Mouse (Mus musculus) heart, postnatal 36 days (tissue): ENCODE measurements around the gene Mcub. TPM values are rescaled to one million over a fixed set of nuclear protein-coding genes. Genes with fewer than 3 reads are reported as not detected.

Experiments
- DNase-seq, 2 experiments: peaks; one replicate each; pipeline ENCODE4 v3.0.0; 2021 to 2022
- intact Hi-C: fragments of 180-260 bp; cut with DNase I; formaldehyde crosslinking; loops from one replicate; pipeline ENCODE4 v1.15.1; 2025
- total RNA-seq, 2 experiments: library from RNA; stranded (reverse); gene quantifications; 2 replicates each; pipeline ENCODE4 v1.2.3; 2021

Gene Mcub
- total RNA-seq, 2 experiments from 2014 or later, result 2.4 to 2.7 TPM

GRCm38 (mm10) chr3:129901271-129901809, 68.7 kb downstream of the Mcub start, which contains the start of gene Casp6:
Gene Casp6 (plus strand): TSS chr3:129901425.
- DNase-seq, result peak; percentile 81 to 83
- intact Hi-C loops, result loop anchor here (5.0 to 10.0 kb wide), 2 partner anchors 161 to 803 kb away; partner anchors contain the start of genes Ostc and Sec24b

GRCm38 (mm10) chr3:129898886-129899285, 71.1 kb downstream of the Mcub start:
- intact Hi-C loops, result no loop called here
- no peak for DNase-seq

GRCm38 (mm10) chr3:129896591-129896990, 73.4 kb downstream of the Mcub start:
- intact Hi-C loops, result no loop called here
- DNase-seq, result no peak

GRCm38 (mm10) chr3:129893143-129893542, 76.9 kb downstream of the Mcub start:
- intact Hi-C loops, result no loop called here

GRCm38 (mm10) chr3:129892003-129892402, 78.0 kb downstream of the Mcub start:
- no peak for DNase-seq
- intact Hi-C loops, result no loop called here

More at GRCm38 (mm10) chr3:129893143-129893542, 76.9 kb downstream of the Mcub start:
- no peak for DNase-seq

- intact Hi-C loops, result no loop called here
Observed at GRCm38 (mm10) chr3:129887779-129888517, 82.1 kb downstream of the Mcub start.

GRCm38 (mm10) chr3:129886430-129886829, 83.6 kb downstream of the Mcub start:
- no peak for DNase-seq
- intact Hi-C loops, result no loop called here

More at GRCm38 (mm10) chr3:129887779-129888517, 82.1 kb downstream of the Mcub start:
- DNase-seq, result no peak

- no peak for DNase-seq
- intact Hi-C loops, result no loop called here
Observed at GRCm38 (mm10) chr3:129885577-129885976, 84.4 kb downstream of the Mcub start.

- intact Hi-C loops, result no loop called here
- no peak for DNase-seq
Observed at GRCm38 (mm10) chr3:129880925-129881593, 88.9 kb downstream of the Mcub start.

- no peak for DNase-seq
- intact Hi-C loops, result loop anchor here (2.0 to 10.0 kb wide), 3 partner anchors 51 to 825 kb away; partner anchors contain the start of genes Ostc and Sec24b
Observed at GRCm38 (mm10) chr3:129879913-129880312, 90.1 kb downstream of the Mcub start.

- DNase-seq, result peak; percentile 31
- intact Hi-C loops, result loop anchor here (2.0 to 10.0 kb wide), 3 partner anchors 50 to 826 kb away; partner anchors contain the start of genes Ostc and Sec24b
Observed at GRCm38 (mm10) chr3:129879131-129879757, 90.8 kb downstream of the Mcub start.

GRCm38 (mm10) chr3:129878405-129879021, 91.5 kb downstream of the Mcub start, which contains the start of gene Pla2g12a:
Gene Pla2g12a (plus strand): TSS chr3:129878606.
- intact Hi-C loops, result loop anchor here (2.0 to 10.0 kb wide), 3 partner anchors 50 to 826 kb away; partner anchors contain the start of genes Ostc and Sec24b
- peak; percentile 89 to 91 for DNase-seq

- DNase-seq, result no peak
- intact Hi-C loops, result loop anchor here (5.0 to 10.0 kb wide), 2 partner anchors 185 to 827 kb away; partner anchors contain the start of genes Ostc and Sec24b
Observed at GRCm38 (mm10) chr3:129877327-129877726, 92.7 kb downstream of the Mcub start.

Other genes starting within 250 kb of the Mcub start
- gene Egf, start 214.9 kb downstream of the Mcub start, total RNA-seq, result 1 to 10 TPM; 2.4 to 3.5 TPM
- not detected for gene Lrit3, start 166.2 kb downstream of the Mcub start, total RNA-seq
- gene Rrh, start 147.6 kb downstream of the Mcub start, total RNA-seq, result not detected
- 10 to 100 TPM; 13.8 to 21.3 TPM for gene Gar1, start 138.8 kb downstream of the Mcub start, total RNA-seq
- gene Cfi, start 134.3 kb downstream of the Mcub start, total RNA-seq, result 1 to 10 TPM in 1 of 2 experiments, under 1 TPM in 1; 0.92 to 1.1 TPM
- gene Pla2g12a, start 91.6 kb downstream of the Mcub start, total RNA-seq, result 10 to 100 TPM; 41.2 to 53.0 TPM
- 10 to 100 TPM; 12.5 to 13.6 TPM for gene Casp6, start 68.8 kb downstream of the Mcub start, total RNA-seq
- 10 to 100 TPM; 28.4 to 35.1 TPM for gene Sec24b, start 91.3 kb upstream of the Mcub start, total RNA-seq
- under 1 TPM; 0.16 to 0.33 TPM for gene Col25a1, start 161.3 kb upstream of the Mcub start, total RNA-seq